Mouse (Mus musculus) stomach, embryonic 16.5 days (tissue): ENCODE results near the gene Irx4. TPM values are rescaled to one million over a fixed set of nuclear protein-coding genes. Genes with fewer than 3 reads are reported as not detected.

Experiments used
- ATAC-seq: fragments of 200-750 bp; cut with Nextera tagmentation; 2 replicates; pipeline ENCODE4 v1.8.0; 2017; ENCODE audit warnings: moderate number of reproducible peaks, moderate TSS enrichment; ENCODE audit not compliant: insufficient read depth, low FRiP score
- H3K27ac ChIP-seq: fragments of 300-500 bp; sonication (generic); 2 replicates; pipeline ENCODE4 v1.5.1; 2014; ENCODE audit warnings: low read length
- H3K27me3 ChIP-seq: fragments of 300-500 bp; sonication (generic); 2 replicates; pipeline ENCODE4 v1.6.1; 2014; ENCODE audit warnings: low read length, control low read depth, mixed read lengths; ENCODE audit not compliant: control insufficient read depth, insufficient read depth
- H3K36me3 ChIP-seq: fragments of 300-500 bp; sonication (generic); 2 replicates; pipeline ENCODE4 v1.6.1; 2014; ENCODE audit warnings: low read length; ENCODE audit not compliant: control insufficient read depth, insufficient read depth
- H3K4me1 ChIP-seq: fragments of 300-500 bp; sonication (generic); 2 replicates; pipeline ENCODE4 v1.6.1; 2014; ENCODE audit warnings: low read length, control low read depth, mixed read lengths; ENCODE audit not compliant: control insufficient read depth, insufficient read depth
- H3K4me2 ChIP-seq: fragments of 300-500 bp; sonication (generic); 2 replicates; pipeline ENCODE4 v1.6.1; 2014; ENCODE audit warnings: low read depth, low read length, mixed read lengths
- H3K4me3 ChIP-seq: fragments of 300-500 bp; sonication (generic); replicated peaks from 2 replicates; pipeline ENCODE4 v1.5.1; 2014; ENCODE audit warnings: mild to moderate bottlenecking, low read length
- H3K9ac ChIP-seq: fragments of 300-500 bp; sonication (generic); 2 replicates; pipeline ENCODE4 v1.6.1; 2014; ENCODE audit warnings: low read length
- H3K9me3 ChIP-seq: fragments of 300-500 bp; sonication (generic); replicated peaks from 2 replicates; pipeline ENCODE4 v1.6.1; 2016; ENCODE audit warnings: low read length, control low read depth; ENCODE audit not compliant: control insufficient read depth
- WGBS: fragments of 180-500 bp; shearing (Covaris S2); extraction: QIAGEN DNeasy Blood & Tissue Kit; methylation state at CpG from one replicate; pipeline ENCODE4 v1.1.7; 2014; 5-methylcytosine and 5-hydroxymethylcytosine counted together
- polyA plus RNA-seq: library from polyadenylated mRNA; unstranded; fragments of >200 nt; fragmentation: Nextera tagmentation; extraction: Ambion mirVana; gene quantifications from 2 replicates; pipeline ENCODE4 v1.2.1, GENCODE M21; 2015

Gene Irx4
- polyA plus RNA-seq: 0.05 and 0.12 TPM in 2 replicates

DNA sequence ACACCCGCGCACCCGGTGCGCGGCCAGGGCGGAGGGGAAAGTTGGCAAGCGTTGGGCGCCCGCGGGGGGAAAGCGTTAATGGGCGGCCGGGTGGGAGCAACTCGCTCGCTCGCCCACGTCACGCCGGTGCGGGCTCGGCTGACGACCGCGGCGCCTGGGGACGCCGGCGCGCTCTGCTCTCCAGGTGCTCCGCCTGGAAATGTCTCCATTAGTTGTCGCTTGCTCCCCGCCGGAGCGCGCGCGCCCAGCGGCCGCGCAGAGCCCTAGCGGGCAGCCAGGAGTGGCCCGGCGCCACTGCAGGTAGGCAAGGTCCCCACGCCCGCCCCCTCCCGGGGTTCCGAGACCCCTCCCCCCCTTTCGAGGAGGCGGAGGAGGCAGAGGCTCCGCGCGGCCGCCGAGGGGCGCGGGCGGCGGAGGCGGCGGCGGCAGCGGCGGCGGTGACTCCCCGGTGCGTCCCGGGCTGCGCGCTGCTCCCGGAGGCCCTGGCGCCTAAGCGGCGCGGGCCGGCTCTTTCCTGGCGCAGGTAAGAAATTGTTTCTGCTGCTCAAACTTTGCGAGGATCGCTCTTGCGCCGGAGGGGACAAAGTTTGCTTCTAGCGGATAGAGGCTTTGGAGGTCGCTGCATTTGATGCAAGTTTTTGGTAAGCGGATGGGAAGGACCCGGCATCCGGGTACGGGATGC lies at the start of gene Irx4:
Irx4 (plus strand) TSS at position 126 of the 682 bp plus-strand sequence.
- H3K36me3 ChIP-seq: no peaks in the 10 kb centered on the region
- H3K9ac ChIP-seq: no peak within 1 kb of the TSS
- peak within 1 kb of the TSS; percentile 37 for H3K4me3 ChIP-seq
- ATAC-seq: no peak; the same call in 1 of the 2 replicates
- H3K27me3 ChIP-seq: peaks cover 92% of the 10 kb centered on the region
- peak within 1 kb of the TSS; percentile 52 for H3K4me2 ChIP-seq
- WGBS: under 1% methylated on average over 84 of the region's 86 CpGs
- no peak within 1 kb of the TSS for H3K27ac ChIP-seq
- H3K4me1 ChIP-seq: peaks cover 12% of the 10 kb centered on the region; the same call in 1 of the 2 replicates
- H3K9me3 ChIP-seq: no peaks in the 10 kb centered on the region

DNA sequence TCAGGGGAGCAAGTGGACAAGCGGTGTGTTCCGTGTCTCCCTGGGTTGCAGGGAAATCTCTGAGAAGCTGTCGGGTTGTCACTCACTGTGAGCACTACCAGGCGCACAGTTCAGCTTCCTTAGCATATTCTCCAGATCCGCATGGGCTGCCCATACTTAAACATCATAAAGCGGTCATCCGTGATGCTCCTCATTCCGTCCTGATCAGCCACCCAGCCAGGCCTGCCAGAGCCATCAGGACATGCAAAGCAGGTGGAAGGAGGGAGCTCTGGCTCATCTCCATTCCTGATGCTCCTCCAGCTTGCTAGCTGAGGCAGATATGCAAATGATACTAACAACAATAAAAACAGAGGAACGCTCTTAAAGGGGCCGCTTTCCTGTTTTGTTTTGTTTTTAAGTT lies 46.0 kb upstream of the Irx4 start:
- Histone ChIP-seq H3K36me3 (no peaks in the 10 kb centered on the region), H3K27ac (no peak overlapping the region), H3K4me1 (no peaks in the 10 kb centered on the region), H3K27me3 (no peaks in the 10 kb centered on the region), H3K4me3 (no peak overlapping the region), H3K4me2 (no peak overlapping the region), H3K9ac (no peak overlapping the region), H3K9me3 (0 out of 2 replicates have a peak, but pooled peaks cover 3% of the 10 kb centered on the region)
- whole genome bisulfite sequencing: 64% methylated on average over 10 of the region's 10 CpGs
- no peak for ATAC-seq

DNA sequence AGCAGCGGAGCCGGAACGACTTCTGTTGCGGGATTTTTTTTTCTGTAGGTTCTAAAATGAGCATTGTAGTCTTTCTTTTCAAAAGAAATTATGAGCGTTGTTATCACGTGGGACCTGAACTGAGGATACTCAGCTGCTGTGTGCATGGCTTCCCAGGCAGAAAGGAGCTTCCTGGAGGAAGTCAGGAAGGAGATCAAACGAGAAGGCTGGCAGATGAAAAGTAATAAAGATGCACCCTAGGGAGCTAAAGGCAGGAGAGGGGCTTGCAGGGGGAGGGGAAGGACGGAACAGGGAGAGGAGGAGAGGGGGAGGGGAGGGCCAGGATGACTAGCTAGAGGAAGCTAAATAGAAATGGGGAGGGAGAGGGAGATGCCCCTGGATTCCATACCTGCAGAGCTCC lies 23.8 kb upstream of the Irx4 start:
- H3K9me3 ChIP-seq: no peaks in the 10 kb centered on the region
- 40% methylated on average over 8 of the region's 8 CpGs for WGBS
- no peak overlapping the region for H3K27ac ChIP-seq
- ATAC-seq: no peak
- H3K4me2 ChIP-seq: no peak overlapping the region
- no peak overlapping the region for H3K9ac ChIP-seq
- H3K4me3 ChIP-seq: no peak overlapping the region
- no peaks in the 10 kb centered on the region for H3K27me3 ChIP-seq
- no peaks in the 10 kb centered on the region for H3K36me3 ChIP-seq
- no peaks in the 10 kb centered on the region for H3K4me1 ChIP-seq

DNA sequence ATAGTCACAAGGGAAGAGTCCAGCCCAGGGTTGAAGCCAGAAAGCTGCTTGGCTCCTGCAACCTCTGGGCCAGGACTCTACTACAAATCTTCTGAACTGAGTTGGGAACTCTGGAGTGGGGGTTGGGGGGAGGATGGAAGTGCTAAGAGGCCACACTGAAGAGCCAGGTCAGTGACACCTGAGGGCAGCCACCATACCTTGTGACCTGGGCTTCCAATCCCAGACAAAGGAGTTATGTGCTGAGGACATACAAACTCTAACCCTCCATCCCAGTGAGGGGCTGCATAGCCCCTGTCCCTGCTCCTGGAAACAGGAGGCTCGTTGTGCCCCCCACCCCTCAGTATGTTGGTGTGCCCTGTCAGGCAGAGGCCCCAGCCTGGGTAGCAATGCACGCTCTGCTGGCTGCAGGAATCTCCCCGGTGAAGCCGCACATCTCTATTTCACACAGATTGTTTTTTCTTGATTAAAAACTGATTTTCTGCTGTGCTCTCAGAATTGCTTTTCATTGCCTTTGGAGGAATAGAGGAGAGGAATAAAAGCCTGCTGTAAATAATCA lies 21.0 kb upstream of the Irx4 start:
- H3K4me2 ChIP-seq: no peak overlapping the region
- no peak overlapping the region for H3K4me3 ChIP-seq
- no peaks in the 10 kb centered on the region for H3K4me1 ChIP-seq
- ATAC-seq: no peak
- H3K27ac ChIP-seq: no peak overlapping the region
- WGBS: 86% methylated on average over 4 of the region's 4 CpGs
- H3K27me3 ChIP-seq: no peaks in the 10 kb centered on the region
- no peaks in the 10 kb centered on the region for H3K9me3 ChIP-seq
- no peaks in the 10 kb centered on the region for H3K36me3 ChIP-seq
- no peak overlapping the region for H3K9ac ChIP-seq

DNA sequence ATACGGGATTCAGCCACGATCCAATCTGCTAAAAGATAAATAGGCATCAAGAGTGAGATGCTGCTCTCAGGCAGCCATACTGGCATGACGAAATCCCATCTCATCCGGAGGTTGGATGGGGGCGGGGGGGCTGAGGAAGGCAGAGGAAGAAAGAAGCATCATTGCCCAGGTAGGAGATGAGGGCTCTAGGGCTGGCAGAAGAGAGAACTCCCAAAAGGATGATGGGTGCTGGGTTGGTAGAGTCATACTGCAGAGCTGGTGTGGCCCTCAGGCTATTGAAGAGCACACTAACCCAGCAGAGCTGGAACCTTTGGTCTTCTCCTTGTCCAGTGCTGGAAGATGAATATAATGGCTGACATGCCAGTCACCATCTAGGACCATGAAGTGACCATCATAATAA lies 17.7 kb upstream of the Irx4 start:
- no peaks in the 10 kb centered on the region for H3K9me3 ChIP-seq
- no peak for ATAC-seq
- H3K27me3 ChIP-seq: no peaks in the 10 kb centered on the region
- no peak overlapping the region for H3K4me3 ChIP-seq
- H3K4me2 ChIP-seq: no peak overlapping the region
- H3K27ac ChIP-seq: no peak overlapping the region
- no peaks in the 10 kb centered on the region for H3K4me1 ChIP-seq
- no peak overlapping the region for H3K9ac ChIP-seq
- 86% methylated on average over 5 of the region's 5 CpGs for WGBS
- H3K36me3 ChIP-seq: no peaks in the 10 kb centered on the region

DNA sequence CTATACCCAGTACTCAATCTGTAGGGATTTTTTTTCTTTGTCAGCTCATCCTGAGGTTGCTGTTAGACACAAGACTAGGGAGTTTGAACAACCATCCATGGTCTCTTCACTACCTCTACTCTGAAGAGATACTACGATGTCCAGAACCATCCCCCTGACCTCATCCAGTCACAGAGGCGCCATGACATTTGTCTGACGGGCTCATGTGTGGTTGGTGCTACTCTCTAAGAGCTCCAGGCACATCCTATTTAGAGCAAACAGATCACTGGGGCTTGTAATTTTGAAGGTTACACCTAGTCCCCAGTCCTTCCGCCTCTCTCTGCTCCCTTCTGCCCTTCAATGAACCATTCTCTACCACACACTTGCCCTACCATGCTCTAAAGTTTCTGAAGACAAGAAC lies 13.3 kb upstream of the Irx4 start:
- Histone ChIP-seq H3K4me3 (no peak overlapping the region), H3K27me3 (no peaks in the 10 kb centered on the region), H3K27ac (no peak overlapping the region), H3K4me1 (no peaks in the 10 kb centered on the region), H3K36me3 (no peaks in the 10 kb centered on the region), H3K9me3 (no peaks in the 10 kb centered on the region), H3K9ac (no peak overlapping the region), H3K4me2 (no peak overlapping the region)
- WGBS: 88% methylated on average over 4 of the region's 4 CpGs
- ATAC-seq: no peak

DNA sequence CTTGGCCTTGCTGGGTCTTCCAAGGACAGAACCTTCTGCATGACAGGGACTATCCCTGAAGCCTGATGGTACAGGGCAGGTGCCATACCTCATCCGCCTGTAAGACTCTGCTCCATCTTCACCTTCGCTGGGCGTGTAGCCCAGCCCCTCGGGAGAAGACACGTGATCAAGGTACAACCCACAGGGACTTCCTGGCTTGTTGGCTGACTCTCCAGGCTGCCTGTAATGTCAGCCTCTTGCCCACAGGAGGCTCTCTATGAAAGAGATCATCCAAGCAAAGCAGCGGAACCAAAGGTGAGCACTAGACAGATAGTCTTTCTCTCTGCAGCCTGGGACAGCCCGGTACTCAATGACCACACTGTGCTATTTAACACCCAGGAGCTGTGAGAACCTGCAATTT lies 9.1 kb upstream of the Irx4 start:
- ATAC-seq: no peak
- H3K9ac ChIP-seq: no peak overlapping the region
- H3K36me3 ChIP-seq: no peaks in the 10 kb centered on the region
- H3K27ac ChIP-seq: no peak overlapping the region
- no peak overlapping the region for H3K4me3 ChIP-seq
- H3K4me2 ChIP-seq: no peak overlapping the region
- H3K27me3 ChIP-seq: peaks cover 7% of the 10 kb centered on the region; the same call in 1 of the 2 replicates
- no peaks in the 10 kb centered on the region for H3K9me3 ChIP-seq
- H3K4me1 ChIP-seq: no peaks in the 10 kb centered on the region
- WGBS: 34% methylated on average over 7 of the region's 7 CpGs

DNA sequence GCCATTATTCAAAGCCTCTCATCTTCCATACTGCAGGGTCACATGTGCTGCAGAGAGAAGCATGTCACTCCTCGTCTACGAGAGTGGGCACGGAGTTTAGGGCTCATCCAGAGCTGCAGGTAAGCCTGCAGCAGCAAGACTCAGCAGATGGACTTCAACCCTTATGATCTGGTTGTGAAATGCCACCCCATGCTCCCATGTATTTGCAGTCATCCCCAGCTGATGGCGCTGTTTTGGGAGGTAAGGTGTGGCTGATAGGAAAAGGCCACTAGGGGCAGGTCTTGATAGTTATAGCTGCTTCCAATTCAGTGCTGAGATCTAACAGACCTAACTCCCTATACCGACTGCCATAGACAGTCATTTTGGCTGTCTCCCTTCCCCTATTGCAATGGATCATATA lies 8.3 kb upstream of the Irx4 start:
- ATAC-seq: no peak
- no peak overlapping the region for H3K27ac ChIP-seq
- no peaks in the 10 kb centered on the region for H3K4me1 ChIP-seq
- H3K36me3 ChIP-seq: no peaks in the 10 kb centered on the region
- H3K4me3 ChIP-seq: no peak overlapping the region
- peaks cover 13% of the 10 kb centered on the region; the same call in 1 of the 2 replicates for H3K27me3 ChIP-seq
- H3K9me3 ChIP-seq: no peaks in the 10 kb centered on the region
- no peak overlapping the region for H3K4me2 ChIP-seq
- H3K9ac ChIP-seq: no peak overlapping the region
- 59% methylated on average over 5 of the region's 5 CpGs for WGBS

DNA sequence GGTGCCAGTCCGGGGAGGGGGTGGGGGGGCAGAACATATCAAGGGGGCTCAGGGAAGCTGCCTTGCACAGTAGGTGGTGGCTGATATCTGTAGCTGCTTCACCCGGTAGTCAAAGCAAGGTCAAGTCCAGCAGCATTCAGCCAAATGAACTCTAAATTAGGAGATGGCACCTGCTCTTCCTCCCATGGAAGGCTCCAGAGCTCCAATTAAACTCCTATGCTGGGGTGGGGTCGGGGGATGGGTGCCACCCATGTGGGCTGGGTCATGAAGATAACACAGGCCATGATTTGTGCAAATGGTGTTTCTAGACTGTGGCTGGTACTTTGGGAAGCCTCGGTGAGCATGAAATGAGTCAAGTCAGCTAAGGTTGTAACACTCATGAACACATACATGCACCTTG lies 1.9 kb upstream of the Irx4 start:
- H3K9me3 ChIP-seq: no peaks in the 10 kb centered on the region
- no peak overlapping the region for H3K9ac ChIP-seq
- no peak overlapping the region for H3K4me2 ChIP-seq
- no peak; the same call in 1 of the 2 replicates for ATAC-seq
- H3K27ac ChIP-seq: no peak overlapping the region
- H3K4me3 ChIP-seq: no peak overlapping the region
- H3K36me3 ChIP-seq: no peaks in the 10 kb centered on the region
- 48% methylated on average over 4 of the region's 4 CpGs for WGBS
- H3K4me1 ChIP-seq: peaks cover 5% of the 10 kb centered on the region; the same call in 1 of the 2 replicates
- H3K27me3 ChIP-seq: peaks cover 75% of the 10 kb centered on the region
